Mouse (Mus musculus): ENCODE results near the gene 1810062G17Rik. TPM values are rescaled to one million over a fixed set of nuclear protein-coding genes. Genes with fewer than 3 reads are reported as not detected.

1810062G17Rik gene
- polyA plus RNA-seq, 1 experiment from 2014 or later: 0.96 TPM

GRCm38 (mm10) chr3:36494613-36495012 is 18.9 kb downstream of the 1810062G17Rik start:
- H3K36me3 ChIP-seq: no peaks in the 10 kb centered on the region
- H3K4me2 ChIP-seq (replicated peaks): no peak overlapping the region
- H3K4me3 ChIP-seq: no peak overlapping the region
- no peaks in the 10 kb centered on the region for H3K27me3 ChIP-seq
- WGBS: 80% methylated on average over 2 of the region's 2 CpGs
- no peak for ATAC-seq (ENCODE audit: insufficient number of reproducible peaks, insufficient read depth, low FRiP score, low TSS enrichment)
- H3K9ac ChIP-seq: no peak overlapping the region
- no peak overlapping the region for H3K27ac ChIP-seq
- no peaks in the 10 kb centered on the region for H3K4me1 ChIP-seq
- H3K9me3 ChIP-seq: no peaks in the 10 kb centered on the region

GRCm38 (mm10) chr3:36495436-36495835 is 19.7 kb downstream of the 1810062G17Rik start:
- Histone ChIP-seq H3K4me1 (no peaks in the 10 kb centered on the region), H3K4me3 (no peak overlapping the region), H3K9me3 (no peaks in the 10 kb centered on the region), H3K4me2 (replicated peaks) (no peak overlapping the region), H3K27ac (no peak overlapping the region), H3K36me3 (no peaks in the 10 kb centered on the region), H3K27me3 (no peaks in the 10 kb centered on the region), H3K9ac (no peak overlapping the region)
- WGBS: 8% methylated on average over 6 of the region's 6 CpGs
- no peak for ATAC-seq (ENCODE audit: insufficient number of reproducible peaks, insufficient read depth, low FRiP score, low TSS enrichment)

DNA sequence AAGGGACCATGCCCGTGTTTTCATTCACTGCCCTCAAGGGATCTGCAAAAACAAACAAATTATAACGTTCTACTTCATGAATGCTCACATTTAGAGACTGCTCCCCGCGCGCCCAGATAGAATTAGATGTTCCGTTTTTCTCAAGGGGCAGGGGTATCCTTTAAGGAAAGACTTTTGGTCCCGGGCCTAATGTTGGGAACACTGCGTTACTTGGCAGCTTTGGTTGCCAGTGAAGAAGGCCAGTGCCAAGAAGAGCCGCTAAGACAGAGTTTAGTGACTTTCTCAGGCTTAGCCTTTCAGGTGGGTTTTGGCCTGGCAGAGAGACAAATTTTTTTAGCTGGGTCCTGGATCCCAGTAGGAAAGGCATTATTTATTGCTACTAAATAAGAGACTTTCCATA is 20.5 kb downstream of the 1810062G17Rik start:
- H3K4me1 ChIP-seq: no peaks in the 10 kb centered on the region
- 80% methylated on average over 9 of the region's 9 CpGs for WGBS
- H3K27me3 ChIP-seq: no peaks in the 10 kb centered on the region
- no peaks in the 10 kb centered on the region for H3K9me3 ChIP-seq
- no peak for ATAC-seq (ENCODE audit: insufficient number of reproducible peaks, insufficient read depth, low FRiP score, low TSS enrichment)
- no peaks in the 10 kb centered on the region for H3K36me3 ChIP-seq
- H3K4me2 ChIP-seq (replicated peaks): no peak overlapping the region
- H3K27ac ChIP-seq: no peak overlapping the region
- no peak overlapping the region for H3K4me3 ChIP-seq
- H3K9ac ChIP-seq: no peak overlapping the region

- Histone ChIP-seq H3K27ac (no peak overlapping the region), H3K27me3 (no peaks in the 10 kb centered on the region), H3K36me3 (no peaks in the 10 kb centered on the region), H3K4me3 (no peak overlapping the region), H3K4me2 (replicated peaks) (no peak overlapping the region), H3K9ac (no peak overlapping the region), H3K9me3 (no peaks in the 10 kb centered on the region), H3K4me1 (no peaks in the 10 kb centered on the region)
- ATAC-seq (ENCODE audit: insufficient number of reproducible peaks, insufficient read depth, low FRiP score, low TSS enrichment): no peak
- WGBS: 20% methylated on average over 14 of the region's 14 CpGs
Measured at GRCm38 (mm10) chr3:36496746-36497145, 21.0 kb downstream of the 1810062G17Rik start.

DNA sequence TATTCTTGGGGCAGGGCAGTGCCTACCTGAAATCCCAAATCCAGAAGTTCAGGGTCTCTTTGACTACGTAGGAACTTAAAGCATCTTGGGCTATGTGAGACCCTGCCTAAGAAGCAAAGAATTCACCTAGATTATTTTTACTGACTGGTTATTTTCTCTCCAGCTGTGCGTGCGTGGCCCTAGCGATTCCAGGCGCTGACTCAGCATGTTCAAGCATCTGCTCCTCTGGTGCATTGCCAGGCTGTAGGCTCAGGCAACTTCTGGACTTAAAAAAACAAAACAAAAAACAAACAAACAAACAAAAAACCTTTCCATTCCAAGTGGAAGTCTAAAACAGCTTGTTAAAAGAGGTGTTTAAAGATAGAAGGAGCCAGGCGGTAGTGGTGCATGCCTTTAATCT is 22.5 kb downstream of the 1810062G17Rik start:
- no peak overlapping the region for H3K27ac ChIP-seq
- H3K9me3 ChIP-seq: no peaks in the 10 kb centered on the region
- ATAC-seq (ENCODE audit: insufficient number of reproducible peaks, insufficient read depth, low FRiP score, low TSS enrichment): no peak
- no peak overlapping the region for H3K9ac ChIP-seq
- WGBS: 85% methylated on average over 6 of the region's 6 CpGs
- no peak overlapping the region for H3K4me3 ChIP-seq
- H3K36me3 ChIP-seq: no peaks in the 10 kb centered on the region
- no peaks in the 10 kb centered on the region for H3K4me1 ChIP-seq
- no peak overlapping the region for H3K4me2 ChIP-seq (replicated peaks)
- H3K27me3 ChIP-seq: no peaks in the 10 kb centered on the region

DNA sequence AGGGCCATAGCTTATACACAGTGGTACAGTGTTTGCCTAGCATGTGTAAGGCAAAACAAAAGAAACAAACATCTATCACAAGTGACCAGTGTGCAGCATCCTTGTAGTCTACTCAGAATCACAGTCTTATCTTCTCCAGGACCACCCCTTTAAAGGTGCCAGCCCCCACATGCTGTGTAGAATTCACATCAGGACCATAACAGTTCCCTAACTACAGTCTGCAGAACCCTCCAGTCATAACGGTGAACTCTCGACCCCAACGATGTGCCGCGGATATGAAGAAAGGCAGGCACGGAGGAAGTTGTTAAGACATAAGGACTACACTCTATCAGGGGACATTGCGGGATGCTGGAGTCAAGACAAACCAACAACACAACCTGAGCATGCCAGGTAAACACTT is 23.7 kb downstream of the 1810062G17Rik start:
- H3K4me1 ChIP-seq: no peaks in the 10 kb centered on the region
- H3K27ac ChIP-seq: no peak overlapping the region
- 88% methylated on average over 7 of the region's 7 CpGs for WGBS
- no peak overlapping the region for H3K9ac ChIP-seq
- no peak for ATAC-seq (ENCODE audit: insufficient number of reproducible peaks, insufficient read depth, low FRiP score, low TSS enrichment)
- H3K36me3 ChIP-seq: no peaks in the 10 kb centered on the region
- H3K4me2 ChIP-seq (replicated peaks): no peak overlapping the region
- no peaks in the 10 kb centered on the region for H3K27me3 ChIP-seq
- no peaks in the 10 kb centered on the region for H3K9me3 ChIP-seq
- H3K4me3 ChIP-seq: no peak overlapping the region

GRCm38 (mm10) chr3:36500976-36501375 is 25.2 kb downstream of the 1810062G17Rik start:
- Histone ChIP-seq H3K4me3 (no peak overlapping the region), H3K27me3 (no peaks in the 10 kb centered on the region), H3K4me2 (replicated peaks) (no peak overlapping the region), H3K4me1 (no peaks in the 10 kb centered on the region), H3K27ac (no peak overlapping the region), H3K36me3 (no peaks in the 10 kb centered on the region), H3K9ac (no peak overlapping the region), H3K9me3 (no peaks in the 10 kb centered on the region)
- 84% methylated on average over 8 of the region's 8 CpGs for WGBS
- ATAC-seq (ENCODE audit: insufficient number of reproducible peaks, insufficient read depth, low FRiP score, low TSS enrichment): no peak

- no peaks in the 10 kb centered on the region for H3K36me3 ChIP-seq
- H3K9ac ChIP-seq: no peak overlapping the region
- H3K4me3 ChIP-seq: no peak overlapping the region
- H3K27ac ChIP-seq: no peak overlapping the region
- no peaks in the 10 kb centered on the region for H3K9me3 ChIP-seq
- ATAC-seq (ENCODE audit: insufficient number of reproducible peaks, insufficient read depth, low FRiP score, low TSS enrichment): no peak
- H3K4me2 ChIP-seq (replicated peaks): no peak overlapping the region
- 81% methylated on average over 7 of the region's 7 CpGs for WGBS
- no peaks in the 10 kb centered on the region for H3K4me1 ChIP-seq
- no peaks in the 10 kb centered on the region for H3K27me3 ChIP-seq
Measured at GRCm38 (mm10) chr3:36501546-36501945, 25.8 kb downstream of the 1810062G17Rik start.

- no peak for ATAC-seq (ENCODE audit: insufficient number of reproducible peaks, insufficient read depth, low FRiP score, low TSS enrichment)
- Histone ChIP-seq H3K27me3 (no peaks in the 10 kb centered on the region), H3K36me3 (no peaks in the 10 kb centered on the region), H3K4me1 (no peaks in the 10 kb centered on the region), H3K4me2 (replicated peaks) (no peak overlapping the region), H3K9me3 (no peaks in the 10 kb centered on the region), H3K27ac (no peak overlapping the region), H3K4me3 (no peak overlapping the region), H3K9ac (no peak overlapping the region)
- 82% methylated on average over 8 of the region's 8 CpGs for WGBS
Measured at GRCm38 (mm10) chr3:36505306-36505705, 29.6 kb downstream of the 1810062G17Rik start.

DNA sequence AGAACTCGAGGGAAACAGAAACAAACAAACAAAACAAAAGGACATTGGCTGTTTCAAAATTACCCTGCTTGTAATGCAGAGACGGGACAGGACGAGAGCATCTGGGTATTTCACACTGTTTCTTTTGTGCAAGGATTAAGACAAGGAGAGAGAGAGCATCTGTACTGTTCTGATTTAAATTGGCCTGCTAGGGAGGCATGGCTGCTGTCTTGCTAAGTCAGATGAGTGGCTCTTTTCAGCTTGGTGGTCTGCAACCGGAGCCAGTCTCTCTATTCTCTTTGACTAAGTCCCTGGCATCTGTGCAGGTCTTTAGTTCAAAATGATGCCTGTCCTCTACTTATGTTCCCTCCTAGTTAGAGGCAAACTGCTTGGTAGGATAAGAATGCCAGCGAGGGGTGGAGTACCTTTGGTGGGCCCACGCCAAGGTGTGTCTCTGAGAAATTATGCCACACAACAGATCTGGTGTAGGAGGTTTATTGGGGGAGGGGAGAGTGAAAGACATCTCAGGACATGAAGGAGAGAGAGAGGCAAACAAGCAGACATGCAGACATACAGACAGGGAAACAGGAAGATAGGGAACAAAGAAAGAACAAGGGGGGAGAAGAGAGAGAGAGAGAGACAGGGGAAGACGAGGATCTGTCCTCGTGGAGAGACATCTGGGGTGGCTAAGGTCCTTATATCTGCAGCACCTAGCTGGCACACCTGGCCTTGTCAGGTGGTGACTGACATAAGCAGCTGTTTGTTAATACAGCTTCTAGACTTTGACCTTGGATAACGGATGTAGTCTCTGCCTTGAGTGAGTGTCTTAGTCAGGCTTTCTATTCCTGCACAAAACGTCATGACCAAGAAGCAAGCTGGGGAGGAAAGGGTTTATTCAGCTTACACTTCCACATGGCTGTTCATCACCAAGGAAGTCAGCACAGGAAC is 30.3 kb downstream of the 1810062G17Rik start:
- Histone ChIP-seq H3K36me3 (no peaks in the 10 kb centered on the region), H3K4me3 (no peak overlapping the region), H3K9me3 (no peaks in the 10 kb centered on the region), H3K27me3 (no peaks in the 10 kb centered on the region), H3K4me1 (no peaks in the 10 kb centered on the region), H3K4me2 (replicated peaks) (no peak overlapping the region), H3K27ac (no peak overlapping the region), H3K9ac (no peak overlapping the region)
- ATAC-seq (ENCODE audit: insufficient number of reproducible peaks, insufficient read depth, low FRiP score, low TSS enrichment): no peak
- 64% methylated on average over 10 of the region's 10 CpGs for WGBS

GRCm38 (mm10) chr3:36511491-36511890 is 35.8 kb downstream of the 1810062G17Rik start:
- no peaks in the 10 kb centered on the region for H3K27me3 ChIP-seq
- no peak for ATAC-seq (ENCODE audit: insufficient number of reproducible peaks, insufficient read depth, low FRiP score, low TSS enrichment)
- no peak overlapping the region for H3K27ac ChIP-seq
- no peaks in the 10 kb centered on the region for H3K36me3 ChIP-seq
- H3K4me3 ChIP-seq: no peak overlapping the region
- WGBS: 86% methylated on average over 6 of the region's 6 CpGs
- H3K4me2 ChIP-seq (replicated peaks): no peak overlapping the region
- no peaks in the 10 kb centered on the region for H3K4me1 ChIP-seq
- H3K9me3 ChIP-seq: no peaks in the 10 kb centered on the region
- H3K9ac ChIP-seq: no peak overlapping the region

DNA sequence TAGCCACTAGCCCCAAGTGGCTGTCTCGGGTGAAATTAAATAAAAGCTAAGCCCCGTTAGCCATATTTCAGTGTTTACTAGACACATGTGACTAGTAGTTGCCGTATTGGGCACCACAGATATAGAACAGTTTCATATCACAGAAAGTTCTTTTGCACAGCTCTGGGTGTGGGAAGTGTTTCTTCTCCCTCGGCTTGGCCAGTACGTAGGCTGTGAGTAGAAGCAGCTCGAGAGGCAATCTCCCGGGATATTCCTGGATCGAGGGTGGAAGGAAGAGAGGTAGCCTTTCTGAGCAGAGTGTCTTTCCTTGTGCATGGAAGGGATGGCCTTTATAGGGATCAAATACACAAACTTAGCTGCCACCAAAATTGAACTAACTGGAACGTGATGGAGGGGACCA is 40.5 kb downstream of the 1810062G17Rik start:
- no peak overlapping the region for H3K4me3 ChIP-seq
- no peak overlapping the region for H3K4me2 ChIP-seq (replicated peaks)
- no peaks in the 10 kb centered on the region for H3K9me3 ChIP-seq
- ATAC-seq (ENCODE audit: insufficient number of reproducible peaks, insufficient read depth, low FRiP score, low TSS enrichment): no peak
- H3K27me3 ChIP-seq: peaks cover 18% of the 10 kb centered on the region
- no peaks in the 10 kb centered on the region for H3K36me3 ChIP-seq
- no peak overlapping the region for H3K27ac ChIP-seq
- 84% methylated on average over 9 of the region's 9 CpGs for WGBS
- H3K9ac ChIP-seq: no peak overlapping the region
- H3K4me1 ChIP-seq: peaks cover 3% of the 10 kb centered on the region; the same call in 1 of the 2 replicates
